Mouse (Mus musculus): ENCODE data around the gene Itln1. TPM values are rescaled to one million over a fixed set of nuclear protein-coding genes. Genes with fewer than 3 reads are reported as not detected.

Gene Itln1
- polyA plus RNA-seq, 1 experiment, result not detected

- no peak overlapping the region; the same call in 1 of the 2 replicates for H3K4me3 ChIP-seq (ENCODE audit: extremely low read depth, insufficient read depth, insufficient read length)
- peak; percentile 40 to 84 for DNase-seq (ENCODE audit: low read depth in 1 of 2, low spot score in 2 of 2)
- H3K36me3 ChIP-seq (ENCODE audit: control insufficient read depth, insufficient read depth, low read length), result no peaks in the 10 kb centered on the region
- H3K4me1 ChIP-seq (ENCODE audit: control insufficient read depth, insufficient read depth, insufficient read length), result peaks cover 5% of the 10 kb centered on the region; the same call in 1 of the 2 replicates
- TF ChIP-seq POLR2A (IDR thresholded peaks at IDR 0.05; ENCODE audit: low read depth, low read length), result peak; percentile 12; the same call in 1 of the 2 replicates
- TF ChIP-seq CTCF (IDR thresholded peaks at IDR 0.05; ENCODE audit: extremely low read depth, insufficient read depth, insufficient read length, insufficient replicate concordance), result peak; percentile 34; the same call in 1 of the 2 replicates
- no peaks in the 10 kb centered on the region for H3K27me3 ChIP-seq (ENCODE audit: control insufficient read depth, insufficient read depth, low read length)
- under 1% methylated on average over 14 of the region's 14 CpGs for WGBS
- H3K27ac ChIP-seq (ENCODE audit: insufficient read depth, low read length), result peak overlapping the region; percentile 65; the same call in 1 of the 2 replicates
Measured at GRCm38 (mm10) chr1:171502388-171503249, 32.5 kb downstream of the Itln1 start.

GRCm38 (mm10) chr1:171501636-171502080 is 33.4 kb downstream of the Itln1 start:
- no peak for DNase-seq (ENCODE audit: low read depth in 1 of 2, low spot score in 2 of 2)
- Histone ChIP-seq H3K4me3 (ENCODE audit: extremely low read depth, insufficient read depth, insufficient read length) (no peak overlapping the region), H3K27ac (ENCODE audit: insufficient read depth, low read length) (no peak overlapping the region; the same call in 1 of the 2 replicates), H3K4me1 (ENCODE audit: control insufficient read depth, insufficient read depth, insufficient read length) (peaks cover under 1% of the 10 kb centered on the region; the same call in 1 of the 2 replicates), H3K36me3 (ENCODE audit: control insufficient read depth, insufficient read depth, low read length) (no peaks in the 10 kb centered on the region), H3K27me3 (ENCODE audit: control insufficient read depth, insufficient read depth, low read length) (no peaks in the 10 kb centered on the region)
- 14% methylated on average over 5 of the region's 5 CpGs for WGBS
- TF ChIP-seq CTCF (IDR thresholded peaks at IDR 0.05; ENCODE audit: extremely low read depth, insufficient read depth, insufficient read length, insufficient replicate concordance) (peak; percentile 14; the same call in 1 of the 2 replicates), POLR2A (IDR thresholded peaks at IDR 0.05; ENCODE audit: low read depth, low read length) (no peak)

DNA sequence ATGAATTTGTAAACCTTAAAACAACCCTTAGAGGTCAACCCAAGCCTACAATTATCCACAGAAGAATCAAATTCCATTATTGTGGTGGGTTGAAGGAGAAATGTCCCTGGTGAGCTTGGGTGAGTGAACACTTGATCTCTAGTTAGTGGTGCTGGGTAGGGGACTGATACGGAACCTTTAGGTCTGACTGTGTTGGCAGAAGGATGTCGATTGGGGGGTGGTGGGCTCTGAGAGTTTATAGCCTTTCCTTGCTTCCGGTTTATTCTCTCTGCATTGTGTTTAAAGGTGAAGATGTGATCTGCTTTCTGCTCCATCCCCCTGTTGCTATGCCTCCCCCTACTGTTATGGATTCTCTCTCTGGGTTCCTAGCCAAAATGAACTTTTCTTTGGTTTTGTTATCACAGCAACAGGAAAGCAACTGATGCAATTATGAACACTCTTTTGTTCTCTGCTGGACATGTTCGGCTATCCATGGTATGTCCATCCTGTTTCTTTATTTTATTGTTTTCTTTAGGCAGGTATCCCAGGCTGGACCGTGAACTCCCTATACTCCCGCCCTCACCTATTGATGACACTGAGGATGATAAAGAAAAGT is 34.0 kb downstream of the Itln1 start:
- H3K4me3 ChIP-seq (ENCODE audit: extremely low read depth, insufficient read depth, insufficient read length), result no peak overlapping the region
- no peak for DNase-seq (ENCODE audit: low read depth in 1 of 2, low spot score in 2 of 2)
- no peak for TF ChIP-seq CTCF (IDR thresholded peaks at IDR 0.05; ENCODE audit: extremely low read depth, insufficient read depth, insufficient read length, insufficient replicate concordance)
- no peak for TF ChIP-seq POLR2A (IDR thresholded peaks at IDR 0.05; ENCODE audit: low read depth, low read length)
- 65% methylated on average over 6 of the region's 6 CpGs for WGBS
- no peaks in the 10 kb centered on the region; the same call in 1 of the 2 replicates for H3K4me1 ChIP-seq (ENCODE audit: control insufficient read depth, insufficient read depth, insufficient read length)
- no peak overlapping the region for H3K27ac ChIP-seq (ENCODE audit: insufficient read depth, low read length)
- H3K36me3 ChIP-seq (ENCODE audit: control insufficient read depth, insufficient read depth, low read length), result no peaks in the 10 kb centered on the region
- no peaks in the 10 kb centered on the region for H3K27me3 ChIP-seq (ENCODE audit: control insufficient read depth, insufficient read depth, low read length)

DNA sequence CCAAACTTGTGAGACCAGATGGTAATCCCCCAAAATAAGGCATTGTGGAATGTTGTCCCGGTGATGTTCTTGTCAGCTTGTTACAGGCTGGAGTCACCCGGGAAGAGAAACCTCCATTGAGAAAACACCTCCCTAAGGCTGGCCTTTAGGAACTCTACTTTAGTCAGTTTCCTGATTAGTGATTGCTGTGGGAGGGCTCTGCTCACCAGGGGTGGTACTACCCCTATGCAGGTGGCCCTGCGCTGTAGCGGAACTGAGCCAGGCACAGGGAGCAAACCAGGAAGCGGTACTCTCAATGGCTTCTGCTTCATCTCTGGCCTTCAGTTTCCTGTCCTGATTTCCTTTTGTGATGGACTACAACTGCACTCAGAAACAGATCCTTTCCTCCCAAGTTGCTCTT is 35.2 kb downstream of the Itln1 start:
- Histone ChIP-seq H3K27ac (ENCODE audit: insufficient read depth, low read length) (no peak overlapping the region), H3K4me1 (ENCODE audit: control insufficient read depth, insufficient read depth, insufficient read length) (no peaks in the 10 kb centered on the region; the same call in 1 of the 2 replicates), H3K4me3 (ENCODE audit: extremely low read depth, insufficient read depth, insufficient read length) (no peak overlapping the region), H3K36me3 (ENCODE audit: control insufficient read depth, insufficient read depth, low read length) (no peaks in the 10 kb centered on the region), H3K27me3 (ENCODE audit: control insufficient read depth, insufficient read depth, low read length) (no peaks in the 10 kb centered on the region)
- TF ChIP-seq CTCF (IDR thresholded peaks at IDR 0.05; ENCODE audit: extremely low read depth, insufficient read depth, insufficient read length, insufficient replicate concordance) (no peak), POLR2A (IDR thresholded peaks at IDR 0.05; ENCODE audit: low read depth, low read length) (no peak)
- no peak for DNase-seq (ENCODE audit: low read depth in 1 of 2, low spot score in 2 of 2)
- 78% methylated on average over 5 of the region's 5 CpGs for WGBS

DNA sequence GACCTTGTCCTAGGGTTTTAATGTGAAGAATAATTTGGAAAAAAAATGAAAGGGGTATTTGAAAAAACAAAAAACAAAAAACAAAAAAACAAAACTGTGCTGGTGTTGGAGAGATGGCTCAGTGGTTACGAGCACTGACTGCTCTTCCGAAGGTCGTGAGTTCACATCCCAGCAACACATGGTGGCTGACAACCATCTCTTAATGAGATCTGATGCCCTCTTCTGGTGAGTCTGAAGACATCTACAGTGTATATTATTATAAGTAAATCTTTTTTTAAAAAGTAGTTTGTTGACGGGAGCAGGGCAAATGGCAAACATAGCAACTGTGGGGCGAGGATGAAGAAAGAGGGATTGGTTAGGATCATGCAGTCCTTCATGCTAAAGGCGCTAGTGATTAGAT is 39.7 kb downstream of the Itln1 start:
- H3K4me3 ChIP-seq (ENCODE audit: extremely low read depth, insufficient read depth, insufficient read length), result no peak overlapping the region
- H3K27me3 ChIP-seq (ENCODE audit: control insufficient read depth, insufficient read depth, low read length), result no peaks in the 10 kb centered on the region
- H3K4me1 ChIP-seq (ENCODE audit: control insufficient read depth, insufficient read depth, insufficient read length), result no peaks in the 10 kb centered on the region; the same call in 1 of the 2 replicates
- no peak for DNase-seq (ENCODE audit: low read depth in 1 of 2, low spot score in 2 of 2)
- no peak overlapping the region for H3K27ac ChIP-seq (ENCODE audit: insufficient read depth, low read length)
- 93% methylated on average over 6 of the region's 6 CpGs for WGBS
- TF ChIP-seq POLR2A (IDR thresholded peaks at IDR 0.05; ENCODE audit: low read depth, low read length) (no peak), CTCF (IDR thresholded peaks at IDR 0.05; ENCODE audit: extremely low read depth, insufficient read depth, insufficient read length, insufficient replicate concordance) (no peak)
- H3K36me3 ChIP-seq (ENCODE audit: control insufficient read depth, insufficient read depth, low read length), result no peaks in the 10 kb centered on the region

DNA sequence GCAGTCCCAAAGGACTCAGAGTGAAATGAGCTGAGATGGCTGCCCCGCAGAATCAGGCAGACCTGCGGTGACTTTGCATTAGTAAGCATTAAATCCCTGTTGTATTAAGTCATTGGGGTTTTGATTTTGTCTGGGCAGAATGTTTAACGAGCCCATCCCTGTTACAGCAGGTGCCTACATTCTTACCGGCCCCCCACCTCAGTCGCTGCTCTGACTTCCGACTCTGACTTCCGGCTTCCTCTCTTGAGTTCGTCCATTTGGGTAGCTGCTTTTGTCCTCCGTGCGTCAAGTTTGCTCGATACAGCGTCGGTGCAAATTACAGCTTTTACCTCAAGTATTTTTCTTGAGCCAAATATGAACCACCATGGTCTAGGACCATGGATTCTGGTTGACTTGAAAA is 40.9 kb downstream of the Itln1 start:
- H3K27me3 ChIP-seq (ENCODE audit: control insufficient read depth, insufficient read depth, low read length), result no peaks in the 10 kb centered on the region
- WGBS, result 95% methylated on average over 13 of the region's 13 CpGs

More for the DNA sequence above, 40.9 kb downstream of the Itln1 start:
- Histone ChIP-seq H3K4me1 (ENCODE audit: control insufficient read depth, insufficient read depth, insufficient read length) (no peaks in the 10 kb centered on the region), H3K36me3 (ENCODE audit: control insufficient read depth, insufficient read depth, low read length) (no peaks in the 10 kb centered on the region), H3K27ac (ENCODE audit: insufficient read depth, low read length) (no peak overlapping the region), H3K4me3 (ENCODE audit: extremely low read depth, insufficient read depth, insufficient read length) (no peak overlapping the region)
- no peak for TF ChIP-seq CTCF (IDR thresholded peaks at IDR 0.05; ENCODE audit: extremely low read depth, insufficient read depth, insufficient read length, insufficient replicate concordance)
- no peak for TF ChIP-seq POLR2A (IDR thresholded peaks at IDR 0.05; ENCODE audit: low read depth, low read length)
- no peak for DNase-seq (ENCODE audit: low read depth in 1 of 2, low spot score in 2 of 2)

Measured in spleen, adult 2 months (tissue).